Mouse (Mus musculus) heart, adult 2 months (tissue): ENCODE data around the gene Prkag2. TPM values are rescaled to one million over a fixed set of nuclear protein-coding genes. Genes with fewer than 3 reads are reported as not detected.

Experiments
- DNase-seq, 2 experiments: peaks; one replicate each; pipeline ENCODE4 v3.0.0; 2021
- H3K27ac ChIP-seq: fragments of 200-600 bp; 2 replicates; pipeline ENCODE4 v1.8.1; 2022
- H3K27me3 ChIP-seq: fragments of 200-500 bp; 2 replicates; pipeline ENCODE4 v1.6.1; 2012; ENCODE audit warnings: mild to moderate bottlenecking, low read length, inconsistent platforms, mixed read lengths; ENCODE audit not compliant: control insufficient read depth, insufficient read depth
- H3K36me3 ChIP-seq: fragments of 200-500 bp; 2 replicates; pipeline ENCODE4 v1.6.1; 2012; ENCODE audit warnings: low read length, inconsistent platforms; ENCODE audit not compliant: control insufficient read depth, insufficient read depth
- H3K4me1 ChIP-seq: fragments of 200-500 bp; 2 replicates; pipeline ENCODE4 v1.6.1; 2011; ENCODE audit warnings: low read length; ENCODE audit not compliant: control insufficient read depth, insufficient read depth
- H3K4me3 ChIP-seq: fragments of 200-600 bp; 2 replicates; pipeline ENCODE4 v1.8.1; 2022
- H3K79me2 ChIP-seq: fragments of 200-500 bp; replicated peaks from 2 replicates; pipeline ENCODE4 v1.6.1; 2012; ENCODE audit warnings: mild to moderate bottlenecking, inconsistent platforms, low read length, moderate library complexity, mixed read lengths; ENCODE audit not compliant: control insufficient read depth, insufficient read depth
- H3K9ac ChIP-seq: fragments of 200-500 bp; 2 replicates; pipeline ENCODE4 v1.6.1; 2012; ENCODE audit warnings: low read depth, mild to moderate bottlenecking, control low read depth, inconsistent platforms, low read length, mixed read lengths
- CTCF ChIP-seq: fragments of 200-600 bp; IDR thresholded peaks from 2 replicates; pipeline ENCODE4 v1.8.1; 2022; ENCODE audit warnings: antibody characterized with exemption, mild to moderate bottlenecking, moderate library complexity
- EP300 ChIP-seq: fragments of 200-500 bp; IDR thresholded peaks from 2 replicates; pipeline ENCODE4 v1.6.1; 2011; ENCODE audit warnings: low read depth, low read length, control low read depth; ENCODE audit not compliant: insufficient read depth
- POLR2A ChIP-seq: fragments of 200-500 bp; IDR thresholded peaks from 2 replicates; pipeline ENCODE4 v1.6.1; 2011; ENCODE audit warnings: mild to moderate bottlenecking, low read depth, low read length, control low read depth; ENCODE audit not compliant: insufficient read depth
- WGBS: fragments of 180-500 bp; shearing (Covaris S2); methylation state at CpG from one replicate; pipeline ENCODE4 v1.1.7; 2018; 5-methylcytosine and 5-hydroxymethylcytosine counted together
- intact Hi-C: fragments of 180-260 bp; cut with DNase I; formaldehyde crosslinking; loops from one replicate; pipeline ENCODE4 v1.15.1; 2025
- polyA plus RNA-seq: library from polyadenylated mRNA; depleted of rRNA; stranded (reverse); fragments of >200 nt; gene quantifications from 2 replicates; pipeline ENCODE4 v1.2.3, GENCODE M21; 2012
- total RNA-seq, 2 experiments: library from RNA; stranded (reverse); gene quantifications; 2 replicates each; pipeline ENCODE4 v1.2.3; 2021

Gene Prkag2
- total and polyA plus RNA-seq, 3 experiments, result 23.9 to 25.9 (median 25.2) TPM

DNA sequence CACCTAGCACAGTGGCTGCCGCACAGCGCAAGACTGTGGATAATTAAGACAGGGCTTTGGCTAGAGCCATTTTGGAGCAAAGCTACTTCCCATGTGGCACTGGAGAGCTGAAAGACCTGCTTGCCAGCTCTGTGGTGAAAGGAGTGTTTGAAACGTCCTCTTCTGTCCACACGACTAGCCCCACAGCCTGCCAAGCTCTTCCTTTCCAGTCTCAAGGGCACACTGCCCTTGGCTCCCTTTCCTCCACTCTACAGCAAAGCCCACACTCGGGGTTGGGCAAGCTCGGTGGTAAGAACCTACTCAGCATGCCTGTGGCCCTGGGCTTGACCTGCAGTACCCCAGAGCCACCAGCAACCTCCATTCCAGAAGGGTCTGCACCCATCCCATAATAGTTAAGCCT is 118.7 kb downstream of the Prkag2 start:
- DNase-seq, result peak; percentile 44 to 72
- intact Hi-C loops, result no loop called here
- Histone ChIP-seq H3K27me3 (no peaks in the 10 kb centered on the region), H3K36me3 (no peaks in the 10 kb centered on the region), H3K79me2 (no peaks in the 10 kb centered on the region), H3K9ac (no peak overlapping the region), H3K4me1 (peaks cover 20% of the 10 kb centered on the region), H3K4me3 (no peak overlapping the region), H3K27ac (peak overlapping the region; percentile 54)
- WGBS, result 38% methylated on average over 6 of the region's 6 CpGs
- no peak for TF ChIP-seq POLR2A
- TF ChIP-seq CTCF, result peak; percentile 36

DNA sequence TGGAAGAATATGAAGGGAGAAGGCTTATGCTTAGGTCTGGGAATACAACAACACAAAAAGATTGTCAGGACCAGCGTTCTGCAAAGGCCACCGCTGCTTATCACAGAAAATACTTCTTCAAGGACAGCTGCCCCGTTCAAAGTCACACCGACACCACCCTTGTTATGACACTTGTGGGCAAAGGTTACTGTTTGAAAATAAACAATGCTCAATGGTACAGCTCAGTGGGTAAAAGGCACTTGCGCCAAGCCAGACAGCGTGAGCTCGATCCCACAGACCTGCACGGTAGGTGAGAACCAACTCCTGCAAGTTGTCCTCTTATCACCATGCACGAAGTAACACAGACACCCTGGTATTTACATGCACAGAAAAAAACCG is 120.5 kb downstream of the Prkag2 start:
- H3K9ac ChIP-seq, result no peak overlapping the region
- TF ChIP-seq EP300, result no peak
- no peak for TF ChIP-seq CTCF
- no peak for TF ChIP-seq POLR2A
- H3K79me2 ChIP-seq, result no peaks in the 10 kb centered on the region
- no peaks in the 10 kb centered on the region for H3K36me3 ChIP-seq
- H3K27ac ChIP-seq, result no peak overlapping the region
- H3K4me3 ChIP-seq, result no peak overlapping the region
- H3K4me1 ChIP-seq, result peaks cover 17% of the 10 kb centered on the region
- intact Hi-C loops, result no loop called here
- H3K27me3 ChIP-seq, result no peaks in the 10 kb centered on the region
- 63% methylated on average over 10 of the region's 10 CpGs for WGBS
- no peak for DNase-seq

DNA sequence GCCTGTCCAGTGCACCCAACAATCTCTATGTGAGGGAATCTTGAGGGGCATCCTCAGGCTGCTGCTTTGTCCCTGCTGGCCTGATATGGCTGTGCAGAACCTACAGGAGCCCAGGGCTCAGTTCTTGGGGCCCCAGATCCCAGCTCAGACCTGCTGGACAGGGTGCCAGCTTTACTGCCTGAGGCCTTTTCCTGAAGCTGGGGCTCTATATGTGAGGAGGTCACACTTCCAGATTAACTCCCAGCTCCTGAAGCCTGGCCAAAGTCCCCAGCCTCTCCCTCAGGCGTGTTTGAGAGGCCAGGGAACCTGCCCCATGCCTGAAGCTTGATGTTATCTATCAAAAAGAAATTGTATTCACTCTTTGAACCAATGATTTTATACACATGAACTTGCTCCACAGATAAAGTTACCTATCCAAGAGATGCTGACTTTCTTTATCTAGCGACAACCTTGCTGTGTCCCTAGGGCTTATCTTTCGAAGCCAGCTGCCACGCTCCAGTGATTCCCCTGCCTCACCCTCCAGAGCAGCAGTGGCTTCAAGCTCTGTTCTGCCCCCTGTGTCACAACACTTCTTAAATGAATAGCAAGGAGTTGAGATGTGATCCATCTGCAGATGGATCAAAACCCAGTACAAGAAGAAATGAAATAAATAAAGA is 121.0 kb downstream of the Prkag2 start:
- no peak for TF ChIP-seq CTCF
- no peak for TF ChIP-seq EP300
- TF ChIP-seq POLR2A, result no peak
- no peak for DNase-seq
- no peak overlapping the region for H3K4me3 ChIP-seq

DNA sequence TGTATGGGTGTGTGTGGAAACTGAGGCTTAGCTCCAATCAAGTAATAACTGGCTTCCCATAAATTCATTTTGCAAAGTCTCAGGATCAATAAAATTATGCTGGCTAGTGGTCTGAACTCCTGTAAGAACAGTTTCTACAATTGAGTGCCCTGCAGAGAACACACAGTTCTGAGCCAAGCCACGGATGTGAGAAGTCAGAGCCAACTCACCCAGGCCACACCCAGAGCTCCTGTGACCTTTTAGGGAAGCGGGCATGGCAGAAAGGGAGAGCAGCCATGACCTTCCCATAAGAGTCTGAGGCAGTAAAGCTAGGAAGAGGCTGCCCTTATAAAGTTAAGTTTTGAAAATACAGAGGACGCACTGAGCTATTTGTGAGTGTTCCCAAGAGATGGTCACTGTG is 123.5 kb downstream of the Prkag2 start:
- H3K9ac ChIP-seq, result no peak overlapping the region
- H3K27me3 ChIP-seq, result no peaks in the 10 kb centered on the region
- H3K79me2 ChIP-seq, result no peaks in the 10 kb centered on the region
- no peak for TF ChIP-seq EP300
- no peak for TF ChIP-seq POLR2A
- no peak for TF ChIP-seq CTCF
- no peak for DNase-seq
- H3K4me3 ChIP-seq, result no peak overlapping the region
- 44% methylated on average over 3 of the region's 3 CpGs for WGBS
- no peak overlapping the region for H3K27ac ChIP-seq
- intact Hi-C loops, result no loop called here
- peaks cover 23% of the 10 kb centered on the region for H3K4me1 ChIP-seq
- H3K36me3 ChIP-seq, result no peaks in the 10 kb centered on the region

More for the DNA sequence above, 121.0 kb downstream of the Prkag2 start:
- Histone ChIP-seq H3K27me3 (no peaks in the 10 kb centered on the region), H3K4me1 (peaks cover 16% of the 10 kb centered on the region), H3K79me2 (no peaks in the 10 kb centered on the region), H3K36me3 (no peaks in the 10 kb centered on the region), H3K9ac (no peak overlapping the region), H3K27ac (no peak overlapping the region)
- 76% methylated on average over 4 of the region's 4 CpGs for WGBS
- intact Hi-C loops, result no loop called here

DNA sequence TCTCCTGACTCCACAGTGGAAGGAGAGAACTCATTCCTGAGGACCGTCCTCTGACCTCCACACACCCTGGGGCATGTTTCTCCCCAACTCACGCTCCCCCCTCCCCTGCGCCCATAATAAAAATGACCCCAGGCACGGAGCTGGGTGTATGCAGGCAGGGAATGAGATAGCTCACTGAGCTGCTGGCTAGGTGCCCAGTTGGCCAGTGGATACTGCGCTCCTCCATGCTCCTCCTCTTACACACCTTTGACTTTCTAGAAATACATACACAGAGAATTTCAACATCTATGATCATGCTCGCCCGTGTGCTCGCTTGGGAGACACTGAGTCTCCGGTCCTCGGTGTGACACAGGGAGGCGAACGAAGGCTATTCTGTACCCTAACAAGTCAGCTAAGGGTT is 124.2 kb downstream of the Prkag2 start:
- no peak for TF ChIP-seq EP300
- H3K4me1 ChIP-seq, result peaks cover 19% of the 10 kb centered on the region
- H3K27me3 ChIP-seq, result no peaks in the 10 kb centered on the region

DNA sequence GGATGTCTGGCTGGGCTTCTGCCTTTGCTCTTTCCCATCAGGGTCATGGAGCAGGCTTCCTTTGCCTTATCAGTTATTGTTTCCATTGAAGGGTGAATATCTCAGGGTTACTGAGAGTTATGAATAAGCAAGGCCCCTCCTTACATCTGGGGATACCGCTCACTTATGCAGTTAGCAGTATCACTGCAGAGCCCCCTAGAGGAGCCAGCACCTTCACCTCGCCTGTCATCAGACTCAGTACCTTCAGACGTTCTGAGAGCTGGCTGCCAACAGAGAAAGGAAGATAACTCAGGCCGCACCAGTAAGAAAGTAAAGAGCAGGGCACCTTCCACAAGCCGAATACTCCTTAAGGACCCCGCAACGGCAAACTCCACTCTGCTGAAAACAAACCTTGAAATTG is 125.3 kb downstream of the Prkag2 start:
- Histone ChIP-seq H3K27ac (no peak overlapping the region), H3K27me3 (no peaks in the 10 kb centered on the region), H3K36me3 (no peaks in the 10 kb centered on the region), H3K4me1 (peaks cover 17% of the 10 kb centered on the region), H3K79me2 (no peaks in the 10 kb centered on the region), H3K4me3 (no peak overlapping the region), H3K9ac (no peak overlapping the region)
- intact Hi-C loops, result no loop called here
- TF ChIP-seq CTCF, result peak; percentile 22; the same call in 1 of the 2 replicates
- TF ChIP-seq POLR2A, result no peak
- 67% methylated on average over 7 of the region's 7 CpGs for WGBS
- DNase-seq, result no peak

More for the DNA sequence above, 124.2 kb downstream of the Prkag2 start:
- 64% methylated on average over 12 of the region's 12 CpGs for WGBS
- H3K9ac ChIP-seq, result no peak overlapping the region
- H3K36me3 ChIP-seq, result no peaks in the 10 kb centered on the region
- no peaks in the 10 kb centered on the region for H3K79me2 ChIP-seq
- DNase-seq, result no peak
- H3K4me3 ChIP-seq, result no peak overlapping the region
- intact Hi-C loops, result no loop called here
- H3K27ac ChIP-seq, result no peak overlapping the region
